Mouse (Mus musculus) megakaryocyte, embryonic 14.5 days (primary cell): ENCODE measurements around the gene Cadm1. TPM values are rescaled to one million over a fixed set of nuclear protein-coding genes. Genes with fewer than 3 reads are reported as not detected.

Experiments used
- H3K27me3 ChIP-seq: replicated peaks from 2 replicates; pipeline ENCODE3; 2012; ENCODE audit warnings: inconsistent platforms
- H3K36me3 ChIP-seq: replicated peaks from 2 replicates; pipeline ENCODE3; 2012; ENCODE audit warnings: low read length, inconsistent platforms, mixed read lengths
- H3K4me1 ChIP-seq: 2 replicates; pipeline ENCODE4 v1.6.1; 2012; ENCODE audit warnings: inconsistent platforms
- H3K4me3 ChIP-seq: replicated peaks from 2 replicates; pipeline ENCODE3; 2012; ENCODE audit warnings: moderate library complexity, mild to moderate bottlenecking, inconsistent platforms
- H3K9me3 ChIP-seq: 2 replicates; pipeline ENCODE4 v1.6.1; 2012; ENCODE audit warnings: inconsistent platforms
- FLI1 ChIP-seq: IDR thresholded peaks from 2 replicates; pipeline ENCODE4 v1.6.1; 2012; ENCODE audit warnings: low read length, inconsistent platforms, mixed read lengths
- GATA1 ChIP-seq: IDR thresholded peaks from 3 replicates; pipeline ENCODE4 v1.6.1; 2012; ENCODE audit warnings: mixed read lengths, low read length, inconsistent platforms, borderline replicate concordance
- polyA plus RNA-seq: library from polyadenylated mRNA; stranded (reverse); fragments of >175 nt; gene quantifications from 2 replicates; pipeline ENCODE4 v1.2.3, GENCODE M21; 2012; ENCODE audit warnings: low replicate concordance; ENCODE audit not compliant: insufficient read depth

The Cadm1 gene
- polyA plus RNA-seq, 1 experiment, result 3.8 TPM

DNA sequence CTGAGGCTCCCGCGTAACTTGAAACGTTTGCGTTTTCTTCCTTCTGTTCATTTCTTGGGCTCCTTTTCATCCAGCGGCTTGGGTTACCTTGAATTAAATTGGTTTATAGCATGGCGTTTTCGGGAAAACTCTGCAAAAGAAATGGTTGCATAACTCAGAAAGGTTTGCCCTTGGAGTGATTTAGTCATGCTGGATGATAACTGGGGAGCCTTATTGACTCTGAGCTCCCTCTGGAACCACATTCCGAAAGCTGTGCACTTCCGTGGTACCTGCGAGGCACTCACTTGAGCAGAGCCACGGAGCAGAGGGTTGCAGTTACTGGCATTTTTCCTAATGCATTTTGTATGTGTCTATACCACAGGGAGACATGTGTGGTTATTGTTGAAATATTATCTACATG is 71.6 kb downstream of the Cadm1 start:
- H3K4me1 ChIP-seq, result no peaks in the 10 kb centered on the region
- H3K36me3 ChIP-seq, result no peaks in the 10 kb centered on the region
- H3K9me3 ChIP-seq, result peaks cover 8% of the 10 kb centered on the region; the same call in 1 of the 2 replicates
- H3K4me3 ChIP-seq, result no peak overlapping the region
- TF ChIP-seq GATA1, result no peak
- no peak for TF ChIP-seq FLI1
- no peaks in the 10 kb centered on the region for H3K27me3 ChIP-seq

- Histone ChIP-seq H3K9me3 (peaks cover 8% of the 10 kb centered on the region; the same call in 1 of the 2 replicates), H3K27me3 (no peaks in the 10 kb centered on the region), H3K36me3 (no peaks in the 10 kb centered on the region), H3K4me3 (no peak overlapping the region), H3K4me1 (no peaks in the 10 kb centered on the region)
- TF ChIP-seq FLI1 (no peak), GATA1 (no peak)
Observed at GRCm38 (mm10) chr9:47603971-47604370, 74.0 kb downstream of the Cadm1 start.

GRCm38 (mm10) chr9:47605628-47606027 is 75.7 kb downstream of the Cadm1 start:
- TF ChIP-seq FLI1, result no peak
- no peak overlapping the region for H3K4me3 ChIP-seq
- no peaks in the 10 kb centered on the region for H3K4me1 ChIP-seq
- no peaks in the 10 kb centered on the region for H3K36me3 ChIP-seq
- H3K27me3 ChIP-seq, result no peaks in the 10 kb centered on the region
- H3K9me3 ChIP-seq, result peaks cover 7% of the 10 kb centered on the region; the same call in 1 of the 2 replicates

DNA sequence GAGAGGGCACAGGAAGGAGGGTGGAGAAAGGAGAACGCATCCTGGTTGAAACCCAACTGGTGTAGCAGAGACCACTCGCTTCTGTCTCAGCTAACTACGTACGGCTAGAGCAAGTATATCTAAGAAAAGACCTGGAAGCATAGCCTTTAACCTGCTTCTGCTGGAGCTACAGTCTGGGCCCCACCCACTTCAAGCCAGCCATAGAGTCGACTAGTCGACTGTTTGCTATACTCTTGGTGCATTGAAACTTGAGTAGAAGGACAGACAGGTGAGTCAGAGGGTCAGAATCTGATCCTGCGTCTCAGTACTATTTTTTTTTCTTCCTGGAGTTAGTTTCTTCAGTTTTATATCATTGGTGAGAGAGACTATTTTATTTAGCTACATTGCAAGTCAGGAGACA is 78.5 kb downstream of the Cadm1 start:
- peaks cover 6% of the 10 kb centered on the region; the same call in 1 of the 2 replicates for H3K9me3 ChIP-seq
- H3K4me3 ChIP-seq, result no peak overlapping the region
- no peaks in the 10 kb centered on the region for H3K36me3 ChIP-seq
- TF ChIP-seq GATA1 (no peak), FLI1 (no peak)
- no peaks in the 10 kb centered on the region for H3K27me3 ChIP-seq
- no peaks in the 10 kb centered on the region for H3K4me1 ChIP-seq

- Histone ChIP-seq H3K4me3 (no peak overlapping the region), H3K9me3 (peaks cover 6% of the 10 kb centered on the region; the same call in 1 of the 2 replicates), H3K27me3 (no peaks in the 10 kb centered on the region), H3K36me3 (no peaks in the 10 kb centered on the region), H3K4me1 (no peaks in the 10 kb centered on the region)
- TF ChIP-seq FLI1 (no peak), GATA1 (no peak)
Observed at GRCm38 (mm10) chr9:47608921-47609320, 78.9 kb downstream of the Cadm1 start.

DNA sequence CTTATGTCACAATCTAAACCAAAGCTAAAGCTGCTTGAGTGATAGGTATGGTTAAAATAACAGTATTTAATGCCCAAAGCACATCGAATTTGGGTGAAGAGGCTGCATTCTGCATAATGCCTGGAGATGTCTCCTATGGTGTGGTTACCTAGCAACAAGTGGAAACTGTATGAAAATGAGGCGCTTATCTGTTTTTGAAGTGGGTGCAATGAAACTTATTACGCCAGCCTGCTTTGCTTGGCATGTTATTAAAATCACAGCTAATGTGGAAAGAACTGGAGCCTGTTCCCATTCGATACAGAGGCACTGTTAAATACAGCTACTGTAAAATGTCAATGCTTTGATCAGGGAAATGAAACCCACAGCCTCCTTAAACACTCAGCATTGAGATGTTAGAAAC is 79.5 kb downstream of the Cadm1 start:
- H3K27me3 ChIP-seq, result no peaks in the 10 kb centered on the region
- H3K4me3 ChIP-seq, result no peak overlapping the region
- H3K4me1 ChIP-seq, result no peaks in the 10 kb centered on the region
- TF ChIP-seq GATA1, result no peak
- TF ChIP-seq FLI1, result no peak
- no peaks in the 10 kb centered on the region for H3K36me3 ChIP-seq
- peaks cover 7% of the 10 kb centered on the region; the same call in 1 of the 2 replicates for H3K9me3 ChIP-seq

DNA sequence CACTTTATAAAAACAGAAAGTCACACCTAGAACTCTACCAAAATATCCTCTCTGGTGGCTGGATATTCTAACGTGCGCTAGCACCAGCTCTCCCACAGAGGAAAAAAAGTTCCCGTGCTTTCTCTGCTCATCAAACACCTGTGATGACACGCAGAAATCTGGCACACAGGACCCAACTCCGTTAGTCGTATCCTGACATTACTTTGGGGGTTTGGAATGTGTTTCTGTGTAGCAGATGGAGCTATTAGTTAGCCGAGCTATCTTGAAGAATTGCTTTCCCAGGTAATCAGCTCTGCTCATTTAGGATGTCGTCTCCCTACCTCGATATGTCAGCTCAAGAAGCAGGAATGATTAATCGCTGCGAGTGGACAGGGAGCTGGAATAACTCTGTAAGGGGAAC is 80.3 kb downstream of the Cadm1 start:
- Histone ChIP-seq H3K4me1 (no peaks in the 10 kb centered on the region), H3K4me3 (no peak overlapping the region), H3K27me3 (no peaks in the 10 kb centered on the region), H3K36me3 (no peaks in the 10 kb centered on the region), H3K9me3 (peaks cover 7% of the 10 kb centered on the region; the same call in 1 of the 2 replicates)
- no peak for TF ChIP-seq GATA1
- no peak for TF ChIP-seq FLI1

GRCm38 (mm10) chr9:47612894-47613412 is 83.0 kb downstream of the Cadm1 start:
- Histone ChIP-seq H3K9me3 (0 out of 2 replicates have a peak, but pooled peaks cover 4% of the 10 kb centered on the region), H3K27me3 (no peaks in the 10 kb centered on the region), H3K36me3 (no peaks in the 10 kb centered on the region), H3K4me1 (no peaks in the 10 kb centered on the region), H3K4me3 (no peak overlapping the region)
- TF ChIP-seq FLI1 (no peak), GATA1 (no peak)

- Histone ChIP-seq H3K9me3 (0 out of 2 replicates have a peak, but pooled peaks cover 4% of the 10 kb centered on the region), H3K4me3 (no peak overlapping the region), H3K36me3 (no peaks in the 10 kb centered on the region), H3K27me3 (no peaks in the 10 kb centered on the region), H3K4me1 (no peaks in the 10 kb centered on the region)
- no peak for TF ChIP-seq FLI1
- no peak for TF ChIP-seq GATA1
Observed at GRCm38 (mm10) chr9:47615049-47615448, 85.1 kb downstream of the Cadm1 start.

GRCm38 (mm10) chr9:47616391-47616790 is 86.4 kb downstream of the Cadm1 start:
- Histone ChIP-seq H3K36me3 (no peaks in the 10 kb centered on the region), H3K27me3 (no peaks in the 10 kb centered on the region), H3K4me1 (no peaks in the 10 kb centered on the region), H3K9me3 (0 out of 2 replicates have a peak, but pooled peaks cover 4% of the 10 kb centered on the region), H3K4me3 (no peak overlapping the region)
- TF ChIP-seq FLI1 (no peak), GATA1 (no peak)

DNA sequence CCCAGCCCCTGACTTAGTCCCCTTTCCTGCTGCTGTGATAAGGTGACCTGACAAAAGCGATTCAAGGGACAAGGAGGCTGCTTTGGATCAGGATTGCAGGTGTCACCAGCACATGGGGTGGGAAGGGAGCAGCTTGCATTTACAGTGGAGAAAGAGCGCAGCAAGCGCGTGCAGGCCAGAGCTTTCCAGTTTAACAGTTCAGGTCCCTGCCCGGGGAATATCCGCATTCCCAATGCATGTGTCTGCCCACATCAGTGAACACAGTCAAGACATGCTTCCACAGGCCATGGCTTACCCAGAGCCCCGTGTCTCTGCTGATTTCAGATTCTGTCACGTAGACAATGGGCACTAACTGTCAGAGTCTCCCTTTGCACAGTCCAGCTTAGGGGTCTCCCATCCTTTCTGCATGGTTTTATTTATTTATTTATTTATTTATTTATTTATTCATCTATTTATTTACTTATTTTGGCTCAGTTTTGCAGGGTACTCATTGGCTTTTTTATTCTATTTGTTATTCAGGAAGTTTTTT is 89.6 kb downstream of the Cadm1 start:
- TF ChIP-seq FLI1 (no peak), GATA1 (no peak)
- H3K4me1 ChIP-seq, result no peaks in the 10 kb centered on the region
- 0 out of 2 replicates have a peak, but pooled peaks cover under 1% of the 10 kb centered on the region for H3K9me3 ChIP-seq

More for the DNA sequence above, 89.6 kb downstream of the Cadm1 start:
- Histone ChIP-seq H3K36me3 (no peaks in the 10 kb centered on the region), H3K27me3 (no peaks in the 10 kb centered on the region), H3K4me3 (no peak overlapping the region)
